Mouse (Mus musculus): ENCODE results near the gene Metrnl.

The Metrnl gene

DNA sequence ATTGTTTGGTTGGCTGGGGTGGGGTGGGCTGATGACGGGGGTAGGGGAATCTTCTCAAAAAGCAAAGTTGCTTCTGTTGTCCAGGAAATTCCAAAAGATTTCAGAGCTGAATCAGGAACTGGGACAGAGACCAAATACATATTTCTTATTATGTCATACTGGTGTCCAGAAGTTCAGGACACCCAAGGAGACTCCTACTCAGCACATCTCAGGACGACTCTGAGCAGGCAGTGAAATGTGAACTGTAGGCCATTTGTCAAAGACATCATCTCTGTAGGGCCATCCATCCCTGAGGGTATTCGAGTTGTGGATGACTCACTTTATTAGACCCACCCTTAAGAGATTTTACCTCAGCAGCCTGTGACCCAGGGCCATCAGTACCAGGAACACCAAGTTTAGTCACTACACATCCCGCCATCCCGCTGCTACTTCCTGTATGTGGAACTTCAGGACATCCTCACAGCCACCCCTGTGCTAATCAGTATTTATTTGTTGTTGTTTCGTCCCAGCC lies 15.8 kb upstream of the Metrnl start:
- no peak for DNase-seq (ENCODE audit: low read depth, low spot score)

GRCm38 (mm10) chr11:121686091-121686490 lies 15.3 kb upstream of the Metrnl start:
- no peak for DNase-seq (ENCODE audit: low read depth, low spot score)

GRCm38 (mm10) chr11:121686674-121687073 lies 14.7 kb upstream of the Metrnl start:
- no peak for DNase-seq (ENCODE audit: low read depth, low spot score)

GRCm38 (mm10) chr11:121688024-121688423 lies 13.3 kb upstream of the Metrnl start:
- no peak for DNase-seq (ENCODE audit: low read depth, low spot score)

- no peak for DNase-seq (ENCODE audit: low read depth, low spot score)
Measured at GRCm38 (mm10) chr11:121695304-121696064, 5.9 kb upstream of the Metrnl start.

GRCm38 (mm10) chr11:121697271-121697670 lies 4.1 kb upstream of the Metrnl start:
- DNase-seq (ENCODE audit: low read depth, low spot score), result no peak

DNA sequence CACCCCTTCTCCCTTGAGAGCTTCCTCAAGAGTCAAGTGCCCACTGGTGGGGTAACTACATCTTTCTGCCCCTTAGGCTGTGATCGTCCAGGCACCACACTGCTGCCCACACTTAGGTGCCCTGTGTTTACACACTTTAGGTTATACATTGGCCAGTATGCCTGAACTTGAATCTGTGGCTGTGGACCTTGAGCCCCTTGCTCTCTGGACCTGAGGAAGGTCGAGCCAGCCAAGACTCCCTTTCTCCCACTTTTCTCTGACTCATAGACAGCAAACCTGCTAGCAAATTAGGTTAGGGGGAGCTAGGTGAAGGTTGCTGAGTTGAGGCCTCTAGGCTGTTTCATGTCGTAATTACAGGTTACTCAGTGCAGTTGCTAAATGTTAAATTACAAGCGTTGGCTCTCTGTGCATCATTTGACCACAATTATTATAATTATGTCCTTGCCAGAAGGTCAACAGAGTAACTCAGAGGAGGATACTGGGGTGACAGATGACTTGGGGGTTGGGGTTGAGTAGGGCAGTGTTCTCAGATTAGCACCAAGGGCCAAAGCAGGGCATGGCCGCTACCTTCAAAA lies 2.9 kb upstream of the Metrnl start:
- DNase-seq (ENCODE audit: low read depth, low spot score), result no peak

- no peak for DNase-seq (ENCODE audit: low read depth, low spot score)
Measured at GRCm38 (mm10) chr11:121702111-121702894, 959 bp downstream of the Metrnl start.

DNA sequence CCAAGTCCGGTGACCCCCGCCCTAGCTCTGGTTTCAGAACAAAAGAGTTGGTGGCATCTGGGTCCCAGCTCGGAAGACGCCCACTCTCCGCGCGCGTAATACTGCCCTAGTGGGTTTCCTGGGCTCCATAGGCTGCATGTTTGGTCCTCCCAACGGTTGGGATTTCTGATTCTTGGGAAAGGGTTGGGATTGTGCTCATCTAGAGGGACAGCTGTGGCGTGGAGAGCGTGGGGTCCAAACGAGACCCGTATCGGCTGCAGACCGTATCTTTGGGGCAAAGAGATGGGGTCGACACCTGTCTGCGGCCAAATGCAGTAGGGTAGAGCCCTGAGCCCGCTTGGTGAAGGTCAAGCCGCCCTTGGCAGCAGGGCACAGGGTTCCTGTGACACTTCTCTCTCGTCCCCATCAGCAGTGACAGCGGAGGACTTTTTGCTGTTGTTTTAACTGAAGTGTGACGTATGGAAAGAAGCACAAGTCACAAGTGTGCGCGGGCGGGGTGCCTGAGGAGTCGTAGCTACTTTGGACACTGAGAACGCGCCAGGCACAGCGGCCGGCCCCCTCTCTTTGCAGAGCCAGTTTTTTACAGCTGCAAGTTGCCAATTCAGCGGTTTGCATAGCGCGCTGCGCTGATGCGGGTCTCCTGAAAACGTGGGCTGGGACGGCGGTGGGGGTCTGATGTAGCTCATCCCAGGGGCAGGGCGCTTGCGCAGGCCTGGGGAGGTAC lies 1.7 kb downstream of the Metrnl start:
- DNase-seq (ENCODE audit: low read depth, low spot score), result no peak

GRCm38 (mm10) chr11:121703619-121704215 lies 2.4 kb downstream of the Metrnl start:
- no peak for DNase-seq (ENCODE audit: low read depth, low spot score)

DNA sequence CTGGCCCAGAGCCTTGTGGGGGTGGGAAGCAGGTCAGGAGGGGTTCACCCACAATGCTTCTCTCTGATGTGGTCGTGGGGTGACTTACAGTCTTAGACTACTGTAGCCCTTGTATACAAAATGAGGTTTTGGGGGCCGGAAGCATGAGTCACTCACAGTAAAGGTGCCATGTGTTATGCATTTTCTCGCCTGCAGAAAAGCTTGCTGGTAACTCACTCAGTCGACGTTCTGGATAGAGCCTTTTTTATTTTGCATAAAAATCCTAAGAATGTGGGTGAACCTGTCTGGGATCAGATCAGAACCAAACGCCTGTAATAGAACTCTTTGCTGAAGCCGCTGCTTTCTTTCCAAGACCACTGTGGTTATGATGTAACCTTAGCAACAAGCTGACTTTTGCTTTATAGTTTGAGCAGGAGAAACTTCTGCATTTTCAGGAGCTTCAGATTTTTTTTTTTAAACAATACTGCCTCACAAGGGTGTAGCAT lies 5.2 kb downstream of the Metrnl start:
- DNase-seq (ENCODE audit: low read depth, low spot score), result no peak

DNA sequence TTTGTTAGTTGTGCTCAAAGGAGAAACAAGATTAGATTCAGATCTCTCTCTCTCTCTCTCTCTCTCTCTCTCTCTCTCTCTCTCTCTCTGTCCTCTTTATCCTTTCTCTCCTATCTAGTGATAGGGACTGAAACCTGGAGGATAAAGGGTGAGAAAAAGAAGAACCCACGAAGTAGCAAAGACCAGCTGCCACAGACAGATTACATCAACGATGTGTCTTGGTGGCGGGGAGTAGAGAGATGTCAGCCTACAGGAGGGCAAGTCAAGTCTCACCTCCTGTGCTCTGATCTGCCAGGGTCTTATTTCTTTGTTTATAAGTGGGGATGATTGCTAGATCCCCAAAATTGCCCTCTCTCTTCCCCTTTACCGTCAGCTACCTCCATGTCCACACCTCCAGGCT lies 7.9 kb downstream of the Metrnl start:
- DNase-seq (ENCODE audit: low read depth, low spot score), result no peak

DNA sequence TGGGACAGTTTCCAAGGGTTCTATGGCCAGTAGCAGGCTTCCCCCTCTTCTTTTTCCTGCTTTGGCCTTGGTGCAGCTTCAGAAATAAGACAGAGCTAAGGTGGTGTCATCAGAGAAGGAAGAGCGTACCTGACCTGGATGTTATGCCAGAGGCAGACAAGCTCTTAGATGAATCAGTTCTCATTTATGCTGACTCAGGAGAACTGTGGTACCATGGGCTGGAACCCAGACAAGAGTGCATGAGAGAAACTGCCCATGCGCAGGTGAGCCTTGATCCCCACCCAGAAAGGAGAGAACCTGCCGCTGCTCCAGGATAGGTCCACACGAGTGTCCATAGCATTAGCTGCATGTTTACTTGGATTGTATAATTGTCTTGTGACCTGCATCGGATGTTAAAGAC lies 8.9 kb downstream of the Metrnl start:
- no peak for DNase-seq (ENCODE audit: low read depth, low spot score)

- DNase-seq (ENCODE audit: low read depth, low spot score), result no peak
Measured at GRCm38 (mm10) chr11:121712987-121713386, 11.6 kb downstream of the Metrnl start.

DNA sequence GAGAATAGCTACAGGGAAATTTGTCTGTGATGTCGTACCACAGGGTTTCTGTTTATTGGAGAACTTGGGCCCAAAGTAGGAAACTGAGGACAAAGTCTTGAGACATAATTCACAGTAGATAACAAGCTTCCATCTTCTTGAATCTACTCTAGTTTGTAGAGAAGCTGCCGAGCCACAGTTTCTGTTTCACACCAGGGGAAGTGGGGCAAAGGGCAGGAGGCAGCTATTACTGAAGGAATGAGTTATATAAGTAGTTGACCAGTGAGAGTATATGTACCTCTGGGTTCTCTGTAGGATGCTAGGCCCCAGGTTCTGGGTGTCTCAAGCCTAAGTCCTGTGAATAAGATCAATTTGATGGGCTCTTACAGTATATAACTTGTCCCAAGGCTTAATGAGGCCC lies 12.2 kb downstream of the Metrnl start:
- DNase-seq (ENCODE audit: low read depth, low spot score), result no peak

- no peak for DNase-seq (ENCODE audit: low read depth, low spot score)
Measured at GRCm38 (mm10) chr11:121714745-121715485, 13.6 kb downstream of the Metrnl start.

DNA sequence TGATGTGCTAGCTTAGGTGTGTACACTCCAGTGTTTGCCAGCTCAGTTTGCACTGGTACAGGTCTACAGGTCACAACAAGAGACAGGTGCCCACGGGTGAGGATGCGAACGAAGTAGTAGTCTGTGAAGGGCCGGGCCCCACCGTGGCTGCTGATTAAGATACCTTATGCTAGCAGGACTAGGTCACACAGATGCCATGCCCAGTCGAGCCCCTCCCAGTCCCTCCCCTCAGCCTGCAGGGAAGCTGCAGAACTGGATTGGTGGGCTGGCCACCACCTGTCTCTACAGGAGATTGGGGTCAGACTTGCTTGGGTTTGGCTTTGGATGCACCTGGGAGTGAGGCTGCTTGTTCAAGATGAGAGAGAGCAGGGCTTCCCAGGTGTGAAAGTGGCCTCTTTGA lies 16.4 kb downstream of the Metrnl start:
- no peak for DNase-seq (ENCODE audit: low read depth, low spot score)

DNA sequence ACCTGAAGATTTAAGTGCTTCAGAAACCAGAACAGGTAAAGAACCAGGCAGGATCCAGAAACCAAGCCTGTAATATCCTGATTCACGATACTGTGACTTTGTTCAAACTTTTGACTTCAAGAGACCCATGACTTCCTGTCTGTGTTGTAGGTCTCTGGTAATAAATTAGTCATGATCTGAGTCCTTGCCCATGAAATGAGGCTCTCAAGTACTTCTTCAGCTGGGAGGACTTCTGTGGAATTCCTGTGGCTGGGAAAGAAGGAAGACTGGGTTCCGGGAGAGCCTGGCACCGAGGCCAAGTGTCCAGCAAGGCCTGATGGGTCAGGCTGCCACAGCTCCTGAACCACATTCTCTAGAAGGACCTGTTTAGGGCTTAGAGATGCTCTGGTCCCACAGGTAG lies 19.4 kb downstream of the Metrnl start:
- DNase-seq (ENCODE audit: low read depth, low spot score), result no peak

- DNase-seq (ENCODE audit: low read depth, low spot score), result no peak
Measured at GRCm38 (mm10) chr11:121722434-121722833, 21.1 kb downstream of the Metrnl start.

DNA sequence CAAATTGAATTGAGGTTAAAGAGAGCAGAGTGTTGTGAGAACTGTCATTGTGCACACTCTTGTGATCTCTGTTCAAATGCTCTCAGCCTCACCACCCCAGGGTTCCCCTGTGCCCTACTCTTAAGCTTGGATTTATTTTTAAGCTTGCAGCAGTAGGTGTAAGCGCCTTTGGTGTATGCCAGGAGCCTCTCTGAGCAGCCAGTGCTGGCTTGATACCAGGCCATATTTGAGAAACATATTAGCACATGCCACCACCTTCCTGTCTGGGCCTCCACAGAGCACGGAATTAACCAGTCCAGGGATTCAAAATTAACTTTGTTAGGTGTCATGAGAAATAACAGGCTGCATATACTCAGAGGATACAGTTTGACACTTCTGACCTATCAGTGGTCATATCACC lies 25.3 kb downstream of the Metrnl start:
- no peak for DNase-seq (ENCODE audit: low read depth, low spot score)

DNA sequence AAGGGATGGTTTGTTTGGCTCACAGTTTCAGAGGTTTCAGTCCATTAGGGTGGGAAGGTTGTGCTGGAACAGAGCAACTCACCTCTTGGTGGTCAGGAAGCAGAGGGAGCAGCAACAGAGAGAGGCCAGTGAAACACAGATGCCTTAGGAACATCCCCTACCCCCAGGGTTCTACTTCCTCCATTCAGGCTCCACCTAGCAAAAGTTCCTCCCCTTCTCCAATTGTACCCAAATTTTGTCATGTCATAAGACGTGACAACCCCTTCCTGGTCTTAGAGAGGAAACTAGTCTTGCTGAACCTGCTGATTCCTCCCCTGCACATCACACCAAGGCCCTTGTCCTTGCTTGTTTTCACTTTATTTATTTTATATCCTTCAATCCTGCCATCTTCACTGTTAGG lies 32.8 kb downstream of the Metrnl start:
- no peak for DNase-seq (ENCODE audit: low read depth, low spot score)

All from c-Kit-negative CD71-positive TER-119-positive erythroid progenitor cells, embryonic 14.5 days (primary cell).